Mouse (Mus musculus): ENCODE results near the gene Pi4k2a.
"Not testable (repeated sequence)": the region's sequence is repeated elsewhere in the genome, so short reads cannot be mapped to it uniquely, and the experiment has no call there.

- not testable (repeated sequence) for TF ChIP-seq CTCF, EP300 (IDR thresholded peaks at IDR 0.05)
Observed at GRCm38 (mm10) chr19:42081613-42082012, 8.7 kb upstream of the Pi4k2a start.

Data from lung, postnatal 0 days (tissue).